Mouse (Mus musculus) ES-Bruce4 (cell line): ENCODE results near the gene Taok1. TPM values are rescaled to one million over a fixed set of nuclear protein-coding genes. Genes with fewer than 3 reads are reported as not detected.

Experiments used
- H3K27ac ChIP-seq: 2 replicates; pipeline ENCODE4 v1.5.1; 2012; ENCODE audit warnings: low read length, inconsistent platforms; ENCODE audit not compliant: insufficient read depth
- H3K27me3 ChIP-seq: 2 replicates; pipeline ENCODE4 v1.6.1; 2012; ENCODE audit warnings: mild to moderate bottlenecking, low read length, inconsistent platforms; ENCODE audit not compliant: control insufficient read depth, poor library complexity, insufficient read depth, severe bottlenecking
- H3K36me3 ChIP-seq: 2 replicates; pipeline ENCODE4 v1.6.1; 2012; ENCODE audit warnings: inconsistent platforms, mild to moderate bottlenecking, low read length, moderate library complexity; ENCODE audit not compliant: control insufficient read depth, poor library complexity, insufficient read depth, severe bottlenecking
- H3K4me1 ChIP-seq: one replicate; pipeline ENCODE4 v1.8.1; 2011; ENCODE audit warnings: low read length; ENCODE audit not compliant: control insufficient read depth, insufficient read depth
- H3K4me3 ChIP-seq: 2 replicates; pipeline ENCODE4 v1.5.1; 2011; ENCODE audit warnings: low read depth, mild to moderate bottlenecking, low read length
- H3K9ac ChIP-seq: 2 replicates; pipeline ENCODE4 v1.6.1; 2012; ENCODE audit warnings: low read depth, mild to moderate bottlenecking, inconsistent platforms; ENCODE audit not compliant: poor library complexity, severe bottlenecking
- H3K9me3 ChIP-seq: replicated peaks from 2 replicates; pipeline ENCODE4 v1.6.1; 2012; ENCODE audit warnings: mild to moderate bottlenecking, low read length, inconsistent platforms; ENCODE audit not compliant: control insufficient read depth, poor library complexity, insufficient read depth, severe bottlenecking
- CTCF ChIP-seq: IDR thresholded peaks from one replicate; pipeline ENCODE4 v1.8.1; 2011; ENCODE audit warnings: low read depth, low read length
- EP300 ChIP-seq: IDR thresholded peaks from 2 replicates; pipeline ENCODE4 v1.6.1; 2011; ENCODE audit warnings: low read depth, low read length; ENCODE audit not compliant: insufficient read depth
- POLR2A ChIP-seq: IDR thresholded peaks from one replicate; pipeline ENCODE4 v1.8.1; 2011; ENCODE audit warnings: low read length; ENCODE audit not compliant: insufficient read depth
- polyA plus RNA-seq: library from polyadenylated mRNA; stranded (reverse); fragments of >200 nt; gene quantifications from 2 replicates; pipeline ENCODE4 v1.2.4, GENCODE M21; 2011; ENCODE audit warnings: low read depth; ENCODE audit not compliant: missing spikeins, insufficient read depth, insufficient read length

Taok1 gene
- polyA plus RNA-seq, 1 experiment, result 50.5 TPM

- Histone ChIP-seq H3K9ac (no peak overlapping the region), H3K27me3 (no peaks in the 10 kb centered on the region), H3K4me3 (no peak overlapping the region), H3K36me3 (no peaks in the 10 kb centered on the region), H3K27ac (no peak overlapping the region), H3K9me3 (no peaks in the 10 kb centered on the region), H3K4me1 (no peaks in the 10 kb centered on the region)
- TF ChIP-seq CTCF (no peak), EP300 (no peak), POLR2A (no peak)
Observed at GRCm38 (mm10) chr11:77483510-77484255, 123.9 kb downstream of the Taok1 start.

DNA sequence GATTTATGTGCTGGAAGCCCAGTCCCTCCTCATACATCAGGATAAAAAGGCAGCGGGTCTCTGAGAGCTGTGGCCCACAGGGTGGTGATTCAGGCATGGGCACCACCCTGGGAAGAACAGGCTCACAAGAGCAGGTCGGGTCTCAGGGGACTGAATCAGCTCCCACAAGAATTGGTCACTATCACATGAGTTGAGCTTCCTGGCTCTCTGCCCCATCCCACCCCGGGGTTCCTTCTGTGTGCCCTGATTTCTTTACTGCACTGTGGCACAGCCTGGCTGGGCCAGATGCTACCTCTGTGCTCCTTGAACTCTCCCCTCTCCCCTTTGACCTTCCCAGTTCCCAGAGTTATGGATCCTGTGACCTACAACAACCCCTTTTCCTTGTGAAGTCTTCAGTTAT is 124.6 kb downstream of the Taok1 start:
- H3K4me3 ChIP-seq, result no peak overlapping the region
- no peaks in the 10 kb centered on the region for H3K4me1 ChIP-seq
- no peaks in the 10 kb centered on the region for H3K27me3 ChIP-seq
- no peaks in the 10 kb centered on the region for H3K36me3 ChIP-seq
- H3K27ac ChIP-seq, result no peak overlapping the region
- TF ChIP-seq POLR2A (no peak), EP300 (no peak), CTCF (no peak)
- no peaks in the 10 kb centered on the region for H3K9me3 ChIP-seq
- no peak overlapping the region for H3K9ac ChIP-seq

Other genes with a start within 250 kb of the Taok1 start
- gene Coro6, start 145.4 kb downstream of the Taok1 start, polyA plus RNA-seq, result 1.8 and 2.1 TPM in 2 replicates
- 3.6 and 4.0 TPM in 2 replicates for gene Ankrd13b, start 118.1 kb downstream of the Taok1 start, polyA plus RNA-seq
- 56.5 and 63.6 TPM in 2 replicates for gene Git1, start 114.3 kb downstream of the Taok1 start, polyA plus RNA-seq
- not detected in 2 replicates for gene Abhd15, start 92.7 kb downstream of the Taok1 start, polyA plus RNA-seq
- 8.2 and 11.3 TPM in 2 replicates for gene Trp53i13, start 91.8 kb downstream of the Taok1 start, polyA plus RNA-seq
- gene Gm10392, start 88.6 kb downstream of the Taok1 start, polyA plus RNA-seq, result not detected in 2 replicates
- gene Nufip2, start 78.3 kb upstream of the Taok1 start, polyA plus RNA-seq, result 133 and 139 TPM in 2 replicates
- gene Cryba1, start 117.5 kb upstream of the Taok1 start, polyA plus RNA-seq, result not detected in 2 replicates
- 59.6 and 62.7 TPM in 2 replicates for gene Myo18a, start 155.4 kb upstream of the Taok1 start, polyA plus RNA-seq
- gene Gm10277, start 179.9 kb upstream of the Taok1 start, polyA plus RNA-seq, result not detected in 2 replicates